Mouse (Mus musculus) left cerebral cortex, adult 18-20 months (tissue): ENCODE results near the gene Cbln3. TPM values are rescaled to one million over a fixed set of nuclear protein-coding genes. Genes with fewer than 3 reads are reported as not detected.

Source experiments
- DNase-seq, 2 experiments: peaks; one replicate each; pipeline ENCODE4 v3.0.0; 2021 to 2022; ENCODE audit warnings: low spot score in 2 of 2, mixed read lengths in 1 of 2
- long read RNA-seq, 2 experiments: library from polyadenylated mRNA; stranded (forward); transcript quantifications; one replicate each; pipeline ENCODE4 v2.0.0; 2021
- total RNA-seq, 2 experiments: library from RNA; stranded (reverse); gene quantifications; 2 replicates each; pipeline ENCODE4 v1.2.3; 2021

Cbln3 gene
- total RNA-seq, result under 1 TPM; 0.16 to 0.23 TPM
- long read RNA-seq, experiment 1, result 0 reads
- long read RNA-seq, experiment 2, result 0 reads

DNA sequence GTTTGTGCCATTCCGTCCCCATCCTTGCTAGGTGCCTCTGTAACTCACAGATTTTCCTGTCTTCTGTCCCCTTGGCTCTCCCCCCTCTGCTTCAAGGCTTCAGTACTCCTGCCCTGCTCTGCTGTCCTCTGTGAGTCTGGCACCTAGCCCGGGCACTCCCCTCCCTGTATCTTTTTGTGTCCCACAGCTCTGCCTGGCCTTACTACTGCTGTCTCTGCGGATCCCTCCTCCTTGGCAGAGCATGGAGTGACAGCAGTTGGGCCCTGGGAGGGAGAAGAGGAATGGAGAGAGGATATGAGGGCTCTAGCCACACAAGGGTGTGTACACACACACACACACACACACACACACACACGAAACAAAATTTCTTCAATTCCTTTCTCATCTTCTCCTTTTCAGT lies at the start of gene Cbln3:
TSS of gene Cbln3 (minus strand) at position 227 of the 400 bp plus-strand sequence.
- no peak for DNase-seq

DNA sequence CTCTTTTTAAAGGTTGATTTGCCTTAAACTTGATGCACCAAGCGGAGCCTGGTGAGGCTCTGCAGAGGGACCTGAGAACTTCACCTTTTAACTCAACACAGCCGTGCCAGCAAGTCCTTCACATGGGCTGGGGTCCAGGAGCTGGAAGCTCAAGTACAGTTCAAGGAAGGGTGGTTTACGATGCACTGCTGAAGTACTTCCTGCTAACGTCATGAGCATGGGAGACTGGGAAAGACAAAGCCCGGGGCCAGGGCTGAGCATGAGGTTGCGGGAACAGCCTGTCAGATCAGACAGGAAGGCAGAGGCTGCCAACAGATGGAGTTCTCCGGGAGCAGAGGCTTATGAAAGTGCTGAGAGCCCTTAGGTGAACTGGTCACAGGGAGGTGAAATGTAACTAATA lies 49.4 kb upstream of the Cbln3 start:
- no peak for DNase-seq

DNA sequence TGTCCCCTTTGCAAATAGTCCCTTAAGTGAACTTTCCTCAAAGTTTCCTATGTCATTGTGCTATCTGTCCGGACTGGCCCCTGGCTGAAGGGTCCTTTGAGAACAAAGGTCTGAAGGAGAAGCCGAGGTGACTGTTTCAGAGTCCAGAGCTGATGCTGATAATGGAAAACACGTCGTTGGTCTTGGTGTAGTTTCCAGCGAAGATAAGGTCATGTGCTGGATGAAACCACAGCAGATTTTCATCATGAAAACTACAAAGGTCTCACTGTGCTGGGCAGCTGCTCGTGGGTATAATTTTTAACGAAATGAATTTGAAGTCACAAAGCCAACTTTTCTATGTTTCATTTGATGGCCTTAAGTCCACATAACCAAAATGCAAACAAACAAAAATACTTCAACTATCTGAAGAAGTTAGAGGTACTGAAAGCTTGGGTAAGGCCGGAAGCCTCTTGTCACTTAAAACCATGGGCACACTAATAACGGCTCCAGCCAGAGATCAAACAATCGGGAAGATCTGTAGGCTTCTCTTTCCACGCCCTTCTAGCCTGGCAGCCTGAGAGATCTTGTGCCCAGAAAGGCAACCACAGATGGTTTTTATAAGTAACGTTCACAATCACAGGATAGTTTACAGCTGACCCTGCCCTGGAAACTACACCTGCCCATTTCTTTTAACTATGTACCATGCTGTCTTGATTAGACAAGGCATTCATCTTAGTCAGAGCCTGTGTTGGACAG lies 45.2 kb upstream of the Cbln3 start:
- DNase-seq, result no peak

DNA sequence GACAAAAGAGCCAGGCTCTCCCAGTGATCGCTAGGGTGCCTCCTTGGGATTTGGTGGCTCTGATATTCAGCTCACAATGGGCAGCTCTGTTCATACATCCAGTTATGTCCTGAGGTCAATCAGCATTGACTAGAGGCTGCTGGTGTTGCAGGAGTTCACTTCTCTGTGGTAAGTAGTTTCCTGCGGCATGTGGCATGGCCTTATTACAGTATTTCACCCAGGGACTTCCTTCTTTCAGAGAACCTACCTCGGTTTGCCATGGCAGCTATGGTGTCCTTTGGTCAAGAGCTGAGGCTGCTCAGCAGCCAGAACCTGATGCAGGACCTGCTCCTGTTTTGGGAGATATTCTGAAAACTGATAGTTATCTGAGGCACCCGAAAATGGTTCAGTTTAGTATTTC lies 42.7 kb upstream of the Cbln3 start:
- no peak for DNase-seq

DNA sequence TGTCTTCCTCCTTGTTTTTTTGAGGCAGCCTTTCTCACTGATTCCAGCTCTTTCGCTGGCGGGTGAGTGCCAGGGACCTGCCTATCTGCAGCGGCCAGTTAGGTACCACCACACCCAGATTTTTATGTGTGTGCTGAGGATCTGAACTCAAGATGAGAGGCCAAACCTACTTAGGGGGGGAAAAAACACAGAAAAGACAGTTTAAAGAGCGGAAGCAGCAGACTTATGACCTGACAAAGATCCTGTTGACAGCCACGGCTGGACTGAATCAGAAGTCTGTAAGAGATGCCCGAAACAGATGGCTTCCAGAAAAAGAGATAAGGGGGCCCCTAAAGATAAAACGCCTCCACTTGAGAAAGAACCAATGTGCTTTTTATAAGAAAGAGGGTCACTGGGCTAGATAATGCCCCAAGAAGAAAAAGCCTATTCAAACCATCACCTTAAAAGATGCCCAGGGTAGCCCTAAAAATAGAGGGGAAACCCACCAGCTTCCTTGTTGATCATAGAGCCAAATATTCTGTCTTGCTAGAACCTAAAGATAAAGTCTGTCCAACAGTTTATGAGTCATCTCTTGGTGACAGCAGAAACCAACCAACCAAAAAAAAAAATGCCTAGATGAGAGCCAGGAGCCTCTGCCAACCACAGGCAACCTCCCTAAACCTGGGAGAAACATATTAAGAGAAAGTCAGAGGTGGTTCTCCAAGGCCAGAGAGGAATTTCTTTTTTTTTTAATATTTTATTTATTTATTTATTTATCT lies 38.5 kb upstream of the Cbln3 start:
- no peak for DNase-seq

DNA sequence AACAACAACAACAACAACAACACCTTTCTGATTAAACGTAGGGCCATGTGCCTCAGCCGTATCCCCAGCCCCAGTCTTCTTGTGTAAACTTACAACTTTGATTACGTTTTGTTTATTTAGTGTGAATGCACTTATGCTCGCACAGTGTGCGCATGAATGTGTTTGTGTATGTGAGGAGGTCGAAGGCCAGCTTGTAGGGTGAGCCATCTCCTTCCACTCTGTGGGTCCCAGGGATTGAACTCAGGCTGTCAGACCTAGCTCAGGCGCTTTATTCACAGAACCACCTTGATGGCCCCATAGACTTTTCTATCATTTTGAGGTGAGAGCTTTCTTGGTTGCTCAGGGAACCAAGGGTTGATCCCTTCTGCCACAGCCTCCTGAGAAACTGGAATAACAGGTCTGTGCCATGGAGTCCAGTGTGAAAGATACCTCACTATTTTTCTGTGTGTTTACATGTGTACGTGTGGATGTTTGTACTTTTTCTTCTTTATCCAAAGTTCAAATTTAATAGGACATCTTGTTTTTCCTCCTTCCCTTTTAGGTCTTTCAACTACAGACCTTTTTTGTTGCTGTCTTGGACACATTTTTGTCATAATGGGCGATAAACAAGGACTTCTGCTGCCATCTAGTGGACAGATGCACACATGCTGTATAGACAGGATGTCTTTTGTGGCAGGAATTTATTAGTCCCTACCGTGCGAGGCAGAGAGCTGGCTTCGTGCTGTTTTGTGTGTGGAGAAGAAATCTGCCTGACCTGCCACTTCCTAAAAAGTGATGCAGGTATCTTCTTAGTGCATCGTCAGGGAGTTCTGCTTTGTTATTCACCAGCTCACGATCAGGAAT lies 34.3 kb upstream of the Cbln3 start:
- DNase-seq, result peak; percentile 63 to 77

DNA sequence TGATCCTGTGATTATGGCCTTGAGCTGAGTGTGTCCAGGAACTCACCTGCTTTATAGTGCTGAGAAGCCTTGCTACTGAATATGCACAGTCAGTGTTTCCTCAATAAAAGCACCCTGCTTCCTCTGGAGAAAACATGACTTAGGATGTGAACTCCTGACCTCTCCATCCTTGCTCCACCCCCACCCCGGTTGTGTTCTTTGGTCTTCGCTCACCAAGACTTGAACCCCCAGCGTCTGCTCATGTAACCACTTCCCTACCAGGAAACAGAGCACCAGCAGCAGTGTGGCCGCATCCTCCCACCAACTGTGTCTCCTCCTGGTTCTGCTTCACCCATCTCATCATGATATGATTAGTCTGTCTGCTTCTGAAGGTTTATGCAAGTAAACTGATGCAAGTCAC lies 29.2 kb upstream of the Cbln3 start:
- no peak for DNase-seq

DNA sequence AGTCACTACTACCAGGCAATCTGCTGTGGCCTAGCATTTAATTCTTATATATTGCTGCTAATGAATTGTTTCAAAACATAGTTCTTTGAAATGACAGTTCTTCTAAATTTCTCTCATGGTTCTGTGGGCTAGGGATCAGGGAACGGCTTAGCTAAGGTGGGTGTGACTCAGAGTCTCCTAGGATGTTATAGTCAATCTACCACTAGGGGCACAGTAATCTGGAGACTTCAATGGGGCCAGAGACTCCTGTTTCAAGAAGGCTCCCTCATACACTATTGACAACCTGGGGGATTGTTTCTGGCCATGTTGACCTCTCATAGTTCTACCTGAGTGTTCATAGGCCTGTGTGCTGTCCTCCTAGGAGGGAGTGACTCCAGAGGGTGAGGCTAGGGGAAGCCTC lies 21.3 kb upstream of the Cbln3 start:
- DNase-seq, result no peak

DNA sequence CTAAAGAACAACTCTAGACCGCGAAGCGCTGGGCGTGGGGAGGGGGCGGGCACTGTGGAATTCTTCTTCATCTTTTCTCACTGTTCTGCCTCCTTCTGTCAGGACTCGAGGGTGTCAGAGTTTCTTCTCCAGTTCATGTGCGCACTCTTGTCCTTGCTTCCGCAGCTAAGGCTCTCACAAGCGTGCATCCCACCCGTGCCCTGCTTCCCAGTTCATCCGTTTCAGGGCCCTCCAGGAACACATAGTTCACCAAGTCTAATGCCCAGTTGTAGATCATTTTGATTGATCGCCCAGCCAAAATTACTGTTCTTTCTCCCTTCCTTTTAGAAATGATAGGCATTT lies 16.2 kb upstream of the Cbln3 start:
- DNase-seq, result no peak

DNA sequence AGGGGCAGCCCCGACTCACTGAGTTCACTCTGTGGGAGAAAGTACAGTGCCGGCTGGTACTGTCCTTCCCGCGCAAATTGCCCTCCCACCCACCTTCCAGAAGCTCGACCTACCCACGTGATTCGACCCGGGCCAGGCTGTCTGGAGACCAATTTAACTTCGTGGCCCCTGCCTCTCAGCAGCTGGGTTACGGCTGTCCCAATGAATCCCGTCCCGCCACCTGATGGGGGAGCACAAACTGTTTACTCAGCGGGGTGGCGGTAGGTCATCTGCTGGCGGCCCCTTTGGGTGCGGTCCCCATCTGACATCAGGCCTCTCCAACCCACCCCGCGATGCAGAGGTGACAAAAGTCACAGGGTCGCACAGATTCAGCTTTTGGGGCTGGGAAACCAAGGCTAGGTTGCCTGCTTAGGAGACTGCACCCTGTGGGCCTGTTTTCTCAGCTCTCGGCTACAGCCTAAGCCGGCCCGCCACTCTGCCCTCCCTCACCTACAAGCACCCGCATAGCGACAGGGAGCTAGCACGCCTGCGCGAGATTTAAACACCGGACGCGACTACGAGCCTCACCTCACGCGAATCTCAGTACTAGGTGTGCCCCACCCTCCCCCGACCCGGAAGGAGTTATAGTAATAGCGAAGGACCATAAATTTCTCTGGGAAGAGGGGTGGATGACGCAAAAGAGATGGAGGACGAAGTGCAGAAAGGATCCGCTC lies 15.7 kb upstream of the Cbln3 start, which contains the start of gene Sdr39u1:
TSS of gene Sdr39u1 (minus strand) at position 593 of the 713 bp plus-strand sequence.
- peak; percentile 78 to 86 for DNase-seq

DNA sequence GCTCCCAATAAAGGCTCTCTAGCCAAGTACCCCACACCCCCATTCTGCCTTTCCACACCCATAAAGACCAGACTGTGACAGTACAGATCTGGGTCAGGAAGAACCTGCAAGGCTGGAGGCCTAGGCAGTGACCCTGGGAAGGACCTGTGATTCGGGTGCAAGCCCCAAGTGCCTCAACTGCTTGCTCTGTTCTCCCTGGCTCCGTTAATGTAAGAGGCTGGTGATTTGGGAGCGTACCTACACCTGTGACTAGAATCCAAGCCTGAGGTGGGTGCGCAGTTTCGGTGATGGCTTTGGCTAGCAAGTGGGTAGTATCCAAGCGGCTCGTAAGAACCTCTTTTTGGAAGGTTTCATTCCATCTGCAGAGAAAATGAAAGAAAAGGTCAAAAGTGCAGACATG lies 14.8 kb upstream of the Cbln3 start:
- no peak for DNase-seq

DNA sequence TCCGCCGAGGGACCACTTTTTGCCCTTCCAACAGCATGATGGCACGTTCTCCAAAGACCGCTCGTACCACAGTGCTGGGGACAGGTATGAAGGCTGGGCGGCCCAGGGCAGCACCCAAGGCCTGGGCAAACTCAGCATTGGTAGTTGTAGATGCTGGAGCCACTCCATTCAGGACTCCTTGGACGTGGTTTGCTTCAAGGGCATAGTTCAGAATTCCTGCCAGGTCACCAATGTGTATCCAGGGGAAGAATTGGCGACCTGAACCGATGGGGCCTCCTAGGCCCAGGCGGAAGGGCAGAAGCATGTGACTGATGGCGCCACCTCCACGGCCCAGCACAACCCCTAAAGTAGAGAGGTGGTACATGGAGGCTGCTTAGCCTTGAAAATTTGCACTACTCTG lies 13.5 kb upstream of the Cbln3 start:
- DNase-seq, result no peak

DNA sequence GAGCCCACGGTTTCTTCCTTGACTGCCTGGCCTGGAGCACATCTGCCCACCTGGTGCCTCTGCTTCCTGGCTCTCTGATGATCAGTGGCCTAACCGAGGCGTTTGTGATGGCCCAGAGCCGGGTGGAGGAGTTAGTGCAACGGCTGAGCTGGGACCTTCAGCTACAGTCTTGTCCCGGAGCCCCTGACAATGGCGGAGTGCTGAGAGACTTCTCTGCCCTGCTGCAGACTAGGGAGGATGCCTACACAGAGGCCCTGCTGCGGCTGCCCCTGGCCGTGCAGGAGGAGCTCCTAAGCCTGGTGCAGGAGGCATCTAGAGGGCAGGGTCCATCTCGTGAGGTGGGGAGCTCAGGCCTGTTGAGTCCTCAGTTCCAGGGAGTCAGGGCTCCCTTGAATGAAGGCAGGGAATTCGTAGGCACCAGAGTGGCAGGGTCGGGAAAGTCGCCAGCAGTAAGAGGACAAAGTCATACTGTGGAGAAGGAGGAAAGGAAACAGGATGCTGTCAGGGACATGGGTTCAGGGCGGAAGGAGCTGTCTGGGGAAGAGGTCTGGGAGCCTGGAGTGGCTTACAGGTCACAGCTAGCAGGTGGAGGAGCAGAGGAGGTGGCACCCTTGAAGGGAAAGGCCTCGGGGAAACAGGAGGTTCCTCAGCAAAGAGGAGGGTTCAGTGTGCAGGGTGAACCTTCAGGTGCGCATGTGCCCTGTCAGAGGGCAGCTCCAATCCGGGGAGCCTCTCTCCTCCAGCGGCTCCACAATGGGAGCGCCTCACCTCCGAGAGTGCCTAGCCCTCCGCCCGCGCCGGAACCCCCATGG lies 2.6 kb upstream of the Cbln3 start:
- DNase-seq, result no peak

DNA sequence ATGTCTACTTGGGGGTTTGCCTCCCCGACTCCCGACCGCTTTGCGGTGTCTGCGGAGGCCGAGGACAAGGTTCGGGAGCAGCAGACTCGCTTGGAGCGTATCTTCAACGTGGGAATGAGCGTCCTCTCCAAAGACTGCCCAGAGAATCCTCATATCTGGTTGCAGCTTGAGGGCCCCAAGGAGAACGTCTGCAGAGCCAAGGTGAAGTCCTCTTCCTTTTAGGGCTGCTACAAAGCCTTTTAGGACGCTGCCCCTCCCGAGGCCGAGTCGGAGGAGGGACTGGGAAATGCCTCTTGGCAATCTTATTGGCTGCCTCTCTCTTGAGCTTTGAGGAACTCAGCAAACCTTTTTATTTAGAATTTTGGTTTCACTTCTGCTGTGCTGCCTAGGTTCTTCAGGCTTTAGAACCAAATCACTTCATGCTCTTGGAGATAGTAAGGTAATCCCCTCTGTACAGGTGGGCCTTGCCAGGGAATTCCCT lies 1.6 kb upstream of the Cbln3 start:
- peak; percentile 18 to 35 for DNase-seq

DNA sequence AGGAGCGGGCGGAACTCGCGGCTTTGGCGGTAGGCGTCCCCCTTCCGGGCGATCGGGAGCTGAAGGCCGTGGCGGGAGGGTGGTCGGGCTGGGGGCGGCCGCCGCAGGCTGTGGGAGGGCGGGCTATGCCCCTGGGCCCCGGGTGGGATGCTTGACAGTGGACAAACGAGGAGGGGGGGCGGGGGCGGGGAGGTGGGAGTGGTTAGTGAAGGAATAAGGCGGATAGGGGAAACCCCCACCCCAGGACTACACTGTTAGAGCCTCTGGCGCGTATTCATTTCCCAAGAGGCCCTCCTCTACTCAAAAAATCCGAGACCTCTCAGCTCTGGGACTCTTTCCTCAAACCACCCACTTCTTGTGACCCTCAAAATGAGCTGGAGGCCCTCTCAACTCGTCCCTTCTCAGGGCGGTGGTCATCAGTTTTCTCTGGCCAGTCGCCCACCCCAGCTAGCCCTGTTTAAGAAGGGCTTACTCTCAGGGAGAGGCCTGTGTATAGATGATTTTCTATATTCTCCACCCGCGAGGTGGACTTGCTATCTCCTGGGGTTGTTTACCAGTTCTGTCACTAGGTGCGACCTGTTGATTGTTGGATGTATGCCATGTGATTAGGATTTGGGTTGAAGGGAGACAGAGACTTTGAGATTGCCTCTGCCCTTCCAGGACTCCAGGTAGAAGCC lies 1.1 kb upstream of the Cbln3 start:
- DNase-seq, result peak in 1 of 2 experiments; percentile 22

DNA sequence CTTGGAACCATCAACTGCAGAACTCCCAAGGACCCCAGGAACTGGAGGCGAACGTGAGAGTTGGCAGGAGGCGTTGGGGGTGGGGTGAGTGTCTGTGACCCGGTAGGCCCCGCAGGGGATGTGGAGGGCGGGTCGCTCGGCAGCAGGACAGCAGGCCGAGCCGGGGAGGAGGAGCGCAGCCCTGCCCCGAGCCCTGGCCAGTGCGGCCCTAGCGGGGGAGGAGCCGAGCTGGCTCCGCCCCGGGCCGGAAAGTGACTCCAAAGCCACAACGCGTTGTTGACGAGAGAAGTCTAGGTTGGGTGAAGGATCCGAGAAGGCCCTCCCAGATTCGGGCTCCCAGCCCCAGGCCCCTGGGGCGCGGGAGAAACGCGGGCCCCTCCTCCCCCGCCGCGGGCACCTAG lies 521 bp upstream of the Cbln3 start, which contains the start of gene Khnyn:
TSS of gene Khnyn (plus strand) at position 235 of the 401 bp plus-strand sequence.
- DNase-seq, result peak; percentile 67 to 83

DNA sequence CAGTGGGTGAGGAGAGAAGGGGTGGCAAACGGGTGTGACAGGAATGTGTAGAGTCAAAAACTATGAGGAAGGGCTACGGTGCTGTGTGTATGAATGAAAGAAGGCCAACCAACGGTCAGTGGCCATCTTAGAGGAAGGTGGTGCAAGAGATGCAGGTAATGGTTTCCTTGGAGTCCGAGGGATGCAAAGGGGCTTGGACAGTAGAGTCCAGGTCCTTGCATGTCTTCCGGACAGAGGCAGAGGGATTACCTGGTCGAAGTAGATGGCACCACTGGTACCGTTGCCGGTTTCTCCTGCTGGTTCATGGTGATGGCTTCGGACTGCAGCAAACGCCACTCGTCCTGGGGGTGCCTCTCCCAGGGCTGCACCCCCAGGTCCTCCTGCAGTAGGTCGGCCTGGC lies 529 bp downstream of the Cbln3 start:
- DNase-seq, result no peak

DNA sequence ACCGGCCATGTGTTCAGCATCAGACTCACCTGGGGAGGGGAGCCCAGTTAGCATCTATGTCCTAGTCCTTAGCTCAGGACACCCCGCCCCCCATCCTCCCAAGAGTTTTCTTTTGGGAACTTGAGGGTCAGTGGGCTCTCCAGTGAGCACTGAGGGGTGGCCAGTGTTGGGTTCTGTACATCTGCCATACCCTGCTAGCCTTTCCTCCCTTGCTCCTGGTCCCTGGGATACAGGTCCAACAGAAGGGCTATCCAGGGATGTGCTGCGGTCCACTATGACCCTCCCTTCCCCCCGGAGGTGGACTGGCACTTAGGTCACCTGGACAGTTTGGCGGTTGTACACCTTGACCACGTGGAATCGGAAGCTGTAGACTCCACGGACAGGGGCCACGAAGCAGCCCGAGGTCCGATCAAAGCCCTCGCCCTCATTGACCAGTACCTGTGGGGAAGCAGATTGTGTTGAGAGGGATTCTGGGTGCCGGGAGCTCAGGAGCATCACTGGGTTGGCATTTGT lies 987 bp downstream of the Cbln3 start:
- no peak for DNase-seq

DNA sequence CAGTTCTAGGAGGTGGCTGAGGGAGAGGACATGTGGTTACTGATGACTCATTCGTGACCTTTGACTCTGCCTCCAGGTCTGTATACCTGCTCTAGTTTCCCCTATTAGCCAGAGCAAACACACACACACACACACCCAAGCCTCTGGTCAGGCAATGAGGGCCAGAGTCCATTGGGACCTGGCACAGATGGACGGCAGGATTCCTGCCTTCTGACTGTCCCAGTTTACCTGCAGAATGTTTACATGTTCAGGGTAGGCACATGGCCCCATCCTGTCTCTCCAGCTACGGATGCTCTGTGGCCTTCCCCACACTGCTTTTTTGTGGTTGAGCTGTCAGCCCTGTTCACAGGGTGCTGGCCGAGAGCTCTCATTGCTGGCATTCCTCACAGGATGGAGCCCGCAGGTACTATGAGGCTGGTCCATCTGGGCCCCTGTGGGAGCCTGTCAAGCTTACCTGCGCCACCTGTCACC lies 2.0 kb downstream of the Cbln3 start:
- DNase-seq, result no peak
